Mouse (Mus musculus) liver, adult 2 months (tissue): ENCODE measurements around the gene Gm20388. TPM values are rescaled to one million over a fixed set of nuclear protein-coding genes. Genes with fewer than 3 reads are reported as not detected.
A peak's percentile ranks its signal among the peaks of the same experiment; 100 is the strongest.
"Not testable (repeated sequence)": the region's sequence is repeated elsewhere in the genome, so short reads cannot be mapped to it uniquely, and the experiment has no call there.

Source experiments
- DNase-seq: peaks from one replicate; pipeline ENCODE4 v3.0.0-alpha.2; 2011; ENCODE audit warnings: low read depth, low spot score; ENCODE audit errors: extremely low read depth
- H3K27ac ChIP-seq: fragments of 200-500 bp; replicated peaks from 2 replicates; pipeline ENCODE4 v1.5.1; 2012; ENCODE audit warnings: low read depth, mild to moderate bottlenecking, control low read depth, inconsistent platforms, low read length; ENCODE audit not compliant: insufficient read depth
- H3K27me3 ChIP-seq: fragments of 200-500 bp; 2 replicates; pipeline ENCODE4 v1.6.1; 2012; ENCODE audit warnings: mild to moderate bottlenecking, moderate library complexity, low read length, inconsistent platforms; ENCODE audit not compliant: control insufficient read depth, insufficient read depth
- H3K36me3 ChIP-seq: fragments of 200-500 bp; 2 replicates; pipeline ENCODE4 v1.6.1; 2012; ENCODE audit warnings: low read length, inconsistent platforms; ENCODE audit not compliant: control insufficient read depth, insufficient read depth
- H3K4me1 ChIP-seq: fragments of 200-500 bp; 2 replicates; pipeline ENCODE4 v1.6.1; 2011; ENCODE audit warnings: low read length; ENCODE audit not compliant: control insufficient read depth, insufficient read depth
- H3K4me3 ChIP-seq: fragments of 200-500 bp; 2 replicates; pipeline ENCODE4 v1.5.1; 2011; ENCODE audit warnings: low read depth, mild to moderate bottlenecking, control low read depth, low read length, moderate library complexity; ENCODE audit not compliant: insufficient read depth
- H3K79me2 ChIP-seq: fragments of 200-500 bp; 2 replicates; pipeline ENCODE4 v1.6.1; 2012; ENCODE audit warnings: inconsistent platforms, mild to moderate bottlenecking, low read length, moderate library complexity; ENCODE audit not compliant: control insufficient read depth, insufficient read depth
- H3K9ac ChIP-seq: fragments of 200-500 bp; 2 replicates; pipeline ENCODE4 v1.6.1; 2012; ENCODE audit warnings: low read depth, mild to moderate bottlenecking, control low read depth, inconsistent platforms, low read length
- CTCF ChIP-seq: fragments of 200-500 bp; IDR thresholded peaks from 2 replicates; pipeline ENCODE4 v1.5.1; 2011; ENCODE audit warnings: low read depth, low read length, control low read depth
- POLR2A ChIP-seq: fragments of 200-500 bp; IDR thresholded peaks from 2 replicates; pipeline ENCODE4 v1.6.1; 2011; ENCODE audit warnings: low read length, control low read depth; ENCODE audit not compliant: insufficient read depth; ENCODE audit errors: extremely low read depth
- WGBS: fragments of 180-500 bp; shearing (Covaris S2); methylation state at CpG from one replicate; pipeline ENCODE4 v1.1.7; 2018; 5-methylcytosine and 5-hydroxymethylcytosine counted together
- polyA plus RNA-seq: library from polyadenylated mRNA; depleted of rRNA; stranded (reverse); fragments of >200 nt; gene quantifications from 2 replicates; pipeline ENCODE4 v1.2.3, GENCODE M21; 2012
- total RNA-seq: library from RNA; depleted of rRNA; stranded (reverse); fragments of >200 nt; gene quantifications from 2 replicates; pipeline ENCODE4 v1.2.3, GENCODE M21; 2014

Gene Gm20388
- total and polyA plus RNA-seq, 2 experiments = 6.4 to 19.9 TPM

DNA sequence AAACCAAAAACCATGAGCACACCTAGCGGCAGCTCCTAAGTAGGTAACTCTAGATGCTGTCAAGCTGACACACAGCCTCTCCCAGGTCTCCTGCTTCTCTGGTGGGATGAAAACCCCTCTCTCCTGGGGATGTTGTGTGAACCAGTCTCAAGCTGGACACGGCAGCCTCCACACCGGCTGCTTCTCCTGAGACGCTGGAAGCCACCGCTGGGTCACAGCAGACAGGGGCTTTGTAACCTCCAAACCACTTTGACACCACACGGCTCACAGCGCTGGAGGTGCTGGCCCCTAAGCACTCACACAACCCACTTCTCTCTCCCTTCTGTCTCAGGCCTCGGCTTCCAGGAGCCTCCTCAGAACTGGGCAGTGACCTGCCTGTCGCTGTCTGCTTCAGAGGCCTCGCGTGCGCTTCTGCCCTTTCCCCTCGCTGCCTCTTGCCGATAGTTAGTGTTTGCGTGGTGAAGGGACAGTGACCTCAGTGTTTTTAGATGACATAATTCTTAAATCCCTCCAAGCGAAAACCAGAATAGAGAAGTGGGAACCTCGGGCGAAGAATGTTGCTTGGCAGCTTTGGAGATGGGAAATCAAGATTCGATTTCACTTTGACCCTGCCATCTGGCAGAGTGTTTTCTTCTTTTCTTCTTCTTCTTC is 809.1 kb downstream of the Gm20388 start:
- WGBS = 59% methylated on average over 19 of the region's 19 CpGs
- Histone ChIP-seq H3K9ac (no peak overlapping the region), H3K79me2 (no peaks in the 10 kb centered on the region)

DNA sequence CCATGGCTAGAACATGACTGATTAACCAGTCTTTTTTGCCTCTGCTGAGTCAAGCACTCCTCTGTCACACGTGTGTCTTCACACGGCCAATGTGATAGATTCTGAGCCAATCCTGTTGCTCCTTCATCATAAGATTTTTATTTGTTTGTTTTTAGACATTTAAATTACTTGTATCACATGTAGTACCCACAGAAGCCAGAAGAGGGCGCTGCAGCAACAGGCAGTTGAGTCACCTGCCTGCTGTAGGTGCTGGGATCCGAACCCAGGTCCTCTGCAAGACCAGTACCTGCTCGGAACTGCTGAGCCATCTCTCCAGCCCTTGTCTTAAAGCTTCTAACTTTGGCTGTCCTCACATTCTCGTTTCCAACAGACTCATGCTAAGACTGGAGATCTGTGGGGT is 812.4 kb downstream of the Gm20388 start:
- Histone ChIP-seq H3K79me2 (no peaks in the 10 kb centered on the region), H3K9ac (no peak overlapping the region), H3K4me3 (no peak overlapping the region), H3K27ac (no peak overlapping the region), H3K36me3 (no peaks in the 10 kb centered on the region), H3K4me1 (no peaks in the 10 kb centered on the region), H3K27me3 (no peaks in the 10 kb centered on the region)
- DNase-seq = no peak
- TF ChIP-seq CTCF = peak; percentile 51
- no peak for TF ChIP-seq POLR2A
- WGBS = 77% methylated on average over 6 of the region's 6 CpGs

More for the DNA sequence above, 809.1 kb downstream of the Gm20388 start:
- TF ChIP-seq POLR2A (no peak), CTCF (no peak)
- no peak for DNase-seq
- H3K4me3 ChIP-seq = no peak overlapping the region
- H3K27me3 ChIP-seq = no peaks in the 10 kb centered on the region
- no peaks in the 10 kb centered on the region for H3K4me1 ChIP-seq
- H3K36me3 ChIP-seq = no peaks in the 10 kb centered on the region
- no peak overlapping the region for H3K27ac ChIP-seq

DNA sequence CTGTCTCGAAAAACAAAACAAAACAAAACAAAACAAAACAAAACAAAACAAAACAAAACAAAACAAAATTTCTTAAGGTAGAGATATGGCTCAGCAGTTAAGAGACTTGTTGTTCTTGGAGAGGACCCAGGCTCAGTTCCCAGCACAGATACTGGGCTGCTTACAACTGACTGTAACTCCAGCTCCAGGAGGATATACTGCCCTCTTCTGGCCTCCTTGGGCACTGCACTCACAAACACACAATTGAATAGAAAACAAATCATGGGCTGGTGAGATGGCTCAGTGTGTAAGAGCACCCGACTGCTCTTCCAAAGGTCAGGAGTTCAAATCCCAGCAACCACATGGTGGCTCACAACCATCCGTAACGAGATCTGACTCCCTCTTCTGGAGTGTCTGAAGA is 813.5 kb downstream of the Gm20388 start:
- not testable (repeated sequence) for DNase-seq, H3K4me1 ChIP-seq, H3K79me2 ChIP-seq, H3K27me3 ChIP-seq, H3K27ac ChIP-seq, H3K4me3 ChIP-seq, H3K36me3 ChIP-seq, H3K9ac ChIP-seq
- WGBS = 98% methylated on average over 4 of the region's 4 CpGs

DNA sequence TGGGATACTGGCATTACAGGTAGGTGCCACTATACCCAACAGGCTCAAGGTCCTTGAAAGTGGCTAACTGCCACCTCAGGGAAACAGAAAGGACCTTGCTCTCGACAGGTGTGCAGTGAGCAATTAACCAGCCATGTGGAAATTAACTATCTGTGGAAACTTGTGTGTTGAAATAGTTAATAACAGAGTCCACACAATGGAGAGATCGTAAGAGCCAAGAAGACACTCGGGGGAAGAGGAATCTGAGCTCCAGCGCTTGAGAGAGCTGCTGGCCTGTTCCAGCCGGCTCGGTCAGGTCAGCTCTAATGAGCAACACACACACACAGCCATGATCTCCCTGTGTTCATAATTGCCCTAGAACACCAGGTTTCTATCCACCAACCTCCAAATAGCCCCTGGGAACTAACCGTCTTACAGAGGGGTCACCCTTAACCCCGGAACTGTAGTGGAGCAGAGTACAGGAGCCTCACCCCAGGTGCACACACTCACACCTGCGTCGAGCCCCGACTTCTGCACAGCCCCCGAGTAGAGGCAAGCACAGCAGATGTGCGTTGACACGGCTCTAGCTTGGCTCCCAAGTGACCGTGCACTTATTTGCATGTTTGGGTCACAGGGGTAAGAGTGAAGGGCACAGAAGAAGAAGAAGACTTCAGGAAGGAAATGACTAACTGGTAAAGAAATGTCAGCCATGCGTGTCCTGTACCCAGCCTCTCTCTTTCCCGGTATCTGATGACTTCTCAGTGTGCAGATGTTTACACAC is 814.4 kb downstream of the Gm20388 start:
- Histone ChIP-seq H3K4me1 (no peaks in the 10 kb centered on the region; the same call in 1 of the 2 replicates), H3K36me3 (no peaks in the 10 kb centered on the region), H3K4me3 (no peak overlapping the region), H3K27ac (no peak overlapping the region), H3K27me3 (no peaks in the 10 kb centered on the region), H3K9ac (no peak overlapping the region), H3K79me2 (no peaks in the 10 kb centered on the region)
- WGBS = 59% methylated on average over 17 of the region's 17 CpGs
- TF ChIP-seq CTCF = no peak
- no peak for TF ChIP-seq POLR2A
- DNase-seq = no peak

DNA sequence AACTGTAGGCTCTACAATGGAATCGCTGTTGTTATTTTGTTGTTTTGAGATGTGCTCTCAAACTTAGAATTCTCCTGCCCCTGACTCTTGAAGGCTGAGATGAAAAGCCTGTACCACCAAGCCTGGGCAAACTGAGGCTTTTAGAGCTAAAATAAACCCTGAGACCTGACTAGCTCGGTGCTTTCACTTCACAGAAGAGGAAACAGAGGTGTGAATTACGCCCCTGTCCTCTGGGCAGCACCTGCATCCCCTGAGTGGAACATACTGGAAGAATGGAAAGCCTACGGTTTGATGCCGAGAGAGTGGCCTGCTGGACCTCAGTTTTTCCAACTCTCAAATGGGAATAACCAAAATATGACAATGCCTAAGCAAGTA is 814.9 kb downstream of the Gm20388 start:
- H3K36me3 ChIP-seq = no peaks in the 10 kb centered on the region
- H3K9ac ChIP-seq = no peak overlapping the region
- H3K27ac ChIP-seq = no peak overlapping the region
- DNase-seq = no peak
- TF ChIP-seq CTCF (no peak), POLR2A (no peak)
- H3K79me2 ChIP-seq = no peaks in the 10 kb centered on the region
- WGBS = 82% methylated on average over 5 of the region's 5 CpGs
- H3K27me3 ChIP-seq = no peaks in the 10 kb centered on the region
- H3K4me1 ChIP-seq = no peaks in the 10 kb centered on the region; the same call in 1 of the 2 replicates
- H3K4me3 ChIP-seq = no peak overlapping the region

DNA sequence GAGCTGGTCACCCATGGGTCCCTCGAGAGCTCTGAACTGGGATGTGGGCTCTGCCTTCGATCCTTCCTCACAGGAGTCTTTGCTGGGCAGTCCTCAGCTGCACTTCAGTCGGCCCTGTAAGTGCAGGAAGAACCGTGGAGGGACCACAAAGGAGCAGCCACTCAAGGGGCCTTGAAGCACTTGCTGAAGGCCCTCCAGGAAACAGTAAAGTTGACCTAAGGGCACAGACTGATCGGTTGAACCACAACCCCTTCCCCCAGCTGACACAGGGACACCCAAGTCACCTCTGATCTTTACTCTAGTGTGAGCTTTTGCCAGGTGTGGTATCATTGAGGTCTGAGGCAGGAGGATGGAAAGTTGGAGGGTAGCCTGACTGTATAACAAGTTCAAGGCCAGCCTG is 815.4 kb downstream of the Gm20388 start:
- no peak for DNase-seq
- Histone ChIP-seq H3K27me3 (no peaks in the 10 kb centered on the region), H3K36me3 (no peaks in the 10 kb centered on the region), H3K9ac (no peak overlapping the region), H3K4me1 (no peaks in the 10 kb centered on the region; the same call in 1 of the 2 replicates), H3K79me2 (no peaks in the 10 kb centered on the region), H3K27ac (no peak overlapping the region), H3K4me3 (no peak overlapping the region)
- 74% methylated on average over 5 of the region's 5 CpGs for WGBS
- TF ChIP-seq POLR2A (no peak), CTCF (no peak)
